Mouse (Mus musculus): ENCODE results near the gene Rnase4. TPM values are rescaled to one million over a fixed set of nuclear protein-coding genes. Genes with fewer than 3 reads are reported as not detected.

Rnase4 gene
- 6.7 and 7.0 TPM in 2 replicates for polyA plus RNA-seq (2015; fragmentation: Nextera tagmentation; extraction: Ambion mirVana)

- Histone ChIP-seq H3K4me2 (peak within 1 kb of the TSS; percentile 65), H3K27ac (peak within 1 kb of the TSS; percentile 71), H3K36me3 (ENCODE audit: poor library complexity, severe bottlenecking) (no peaks in the 10 kb centered on the region), H3K9me3 (replicated peaks) (no peaks in the 10 kb centered on the region), H3K27me3 (no peaks in the 10 kb centered on the region), H3K4me1 (peaks cover 7% of the 10 kb centered on the region; the same call in 1 of the 2 replicates), H3K9ac (peak within 1 kb of the TSS; percentile 62), H3K4me3 (peak within 1 kb of the TSS; percentile 69)
- ATAC-seq, result peak; percentile 25
- 7% methylated on average over 33 of the region's 33 CpGs for WGBS
Measured at GRCm38 (mm10) chr14:51090921-51091900, at the start of gene Rnase4, which contains the start of gene Ang. Gene Rnase4, plus strand, starts transcription at chr14:51091077. Gene Ang, plus strand, starts transcription at chr14:51091150.

GRCm38 (mm10) chr14:51041769-51042168, 49.1 kb upstream of the Rnase4 start, which contains the start of gene Rnase9:
Gene Rnase9, minus strand, starts transcription at chr14:51041869.
- Histone ChIP-seq H3K9ac (no peak within 1 kb of the TSS), H3K4me2 (no peak within 1 kb of the TSS), H3K27ac (no peak within 1 kb of the TSS), H3K9me3 (replicated peaks) (no peaks in the 10 kb centered on the region), H3K36me3 (ENCODE audit: poor library complexity, severe bottlenecking) (no peaks in the 10 kb centered on the region), H3K4me1 (no peaks in the 10 kb centered on the region), H3K27me3 (no peaks in the 10 kb centered on the region), H3K4me3 (no peak within 1 kb of the TSS)
- no peak for ATAC-seq
- 70% methylated on average over 6 of the region's 6 CpGs for WGBS

GRCm38 (mm10) chr14:51047846-51048245, 43.0 kb upstream of the Rnase4 start:
- H3K36me3 ChIP-seq (ENCODE audit: poor library complexity, severe bottlenecking), result no peaks in the 10 kb centered on the region
- no peaks in the 10 kb centered on the region for H3K9me3 ChIP-seq (replicated peaks)
- no peak for ATAC-seq
- no peak overlapping the region for H3K27ac ChIP-seq
- no peak overlapping the region for H3K4me3 ChIP-seq
- H3K9ac ChIP-seq, result no peak overlapping the region
- no peaks in the 10 kb centered on the region for H3K4me1 ChIP-seq
- WGBS, result 77% methylated on average over 5 of the region's 5 CpGs
- no peak overlapping the region for H3K4me2 ChIP-seq
- H3K27me3 ChIP-seq, result no peaks in the 10 kb centered on the region

- Histone ChIP-seq H3K36me3 (ENCODE audit: poor library complexity, severe bottlenecking) (no peaks in the 10 kb centered on the region), H3K27ac (no peak within 1 kb of the TSS), H3K4me3 (no peak within 1 kb of the TSS), H3K4me1 (peaks cover 10% of the 10 kb centered on the region), H3K9ac (no peak within 1 kb of the TSS), H3K9me3 (replicated peaks) (no peaks in the 10 kb centered on the region), H3K4me2 (no peak within 1 kb of the TSS), H3K27me3 (no peaks in the 10 kb centered on the region)
- ATAC-seq, result no peak
- WGBS, result 84% methylated on average over 2 of the region's 2 CpGs
Measured at GRCm38 (mm10) chr14:51050063-51050462, 40.8 kb upstream of the Rnase4 start, which contains the start of gene Rnase11. Gene Rnase11, minus strand, starts transcription at chr14:51050163.

- 59% methylated on average over 5 of the region's 5 CpGs for WGBS
- H3K4me1 ChIP-seq, result peaks cover 10% of the 10 kb centered on the region
Measured at GRCm38 (mm10) chr14:51051941-51052340, 38.9 kb upstream of the Rnase4 start.

GRCm38 (mm10) chr14:51053176-51053575, 37.7 kb upstream of the Rnase4 start:
- Histone ChIP-seq H3K27ac (no peak overlapping the region), H3K27me3 (peaks cover 10% of the 10 kb centered on the region; the same call in 1 of the 2 replicates), H3K9ac (no peak overlapping the region), H3K4me1 (peaks cover 10% of the 10 kb centered on the region), H3K4me3 (no peak overlapping the region), H3K4me2 (no peak overlapping the region), H3K36me3 (ENCODE audit: poor library complexity, severe bottlenecking) (no peaks in the 10 kb centered on the region), H3K9me3 (replicated peaks) (no peaks in the 10 kb centered on the region)
- ATAC-seq, result no peak
- 38% methylated on average over 5 of the region's 5 CpGs for WGBS

More at GRCm38 (mm10) chr14:51051941-51052340, 38.9 kb upstream of the Rnase4 start:
- Histone ChIP-seq H3K36me3 (ENCODE audit: poor library complexity, severe bottlenecking) (no peaks in the 10 kb centered on the region), H3K4me2 (no peak overlapping the region), H3K27me3 (peaks cover 7% of the 10 kb centered on the region; the same call in 1 of the 2 replicates), H3K9ac (no peak overlapping the region), H3K4me3 (no peak overlapping the region), H3K9me3 (replicated peaks) (no peaks in the 10 kb centered on the region), H3K27ac (no peak overlapping the region)
- no peak for ATAC-seq

GRCm38 (mm10) chr14:51054243-51055237, 36.3 kb upstream of the Rnase4 start:
- WGBS, result 17% methylated on average over 13 of the region's 13 CpGs
- peaks cover 11% of the 10 kb centered on the region; the same call in 1 of the 2 replicates for H3K27me3 ChIP-seq
- H3K9me3 ChIP-seq (replicated peaks), result no peaks in the 10 kb centered on the region
- H3K27ac ChIP-seq, result no peak overlapping the region
- no peak overlapping the region for H3K9ac ChIP-seq
- no peak for ATAC-seq
- peak overlapping the region; percentile 25; the same call in 1 of the 2 replicates for H3K4me2 ChIP-seq
- H3K36me3 ChIP-seq (ENCODE audit: poor library complexity, severe bottlenecking), result no peaks in the 10 kb centered on the region
- peaks cover 10% of the 10 kb centered on the region for H3K4me1 ChIP-seq
- H3K4me3 ChIP-seq, result no peak overlapping the region

- H3K4me2 ChIP-seq, result no peak within 1 kb of the TSS
- no peaks in the 10 kb centered on the region for H3K36me3 ChIP-seq (ENCODE audit: poor library complexity, severe bottlenecking)
- no peak within 1 kb of the TSS for H3K4me3 ChIP-seq
- H3K4me1 ChIP-seq, result peaks cover 10% of the 10 kb centered on the region
- no peak within 1 kb of the TSS for H3K9ac ChIP-seq
- peaks cover 20% of the 10 kb centered on the region; the same call in 1 of the 2 replicates for H3K27me3 ChIP-seq
- ATAC-seq, result no peak
- no peaks in the 10 kb centered on the region for H3K9me3 ChIP-seq (replicated peaks)
- H3K27ac ChIP-seq, result no peak within 1 kb of the TSS
- WGBS, result 71% methylated on average over 9 of the region's 9 CpGs
Measured at GRCm38 (mm10) chr14:51057401-51057831, 33.5 kb upstream of the Rnase4 start, which contains the start of gene Rnase12. Gene Rnase12, minus strand, starts transcription at chr14:51057661.

GRCm38 (mm10) chr14:51060761-51061160, 30.1 kb upstream of the Rnase4 start:
- Histone ChIP-seq H3K4me3 (no peak overlapping the region), H3K4me1 (no peaks in the 10 kb centered on the region), H3K4me2 (no peak overlapping the region), H3K36me3 (ENCODE audit: poor library complexity, severe bottlenecking) (no peaks in the 10 kb centered on the region), H3K9ac (no peak overlapping the region), H3K9me3 (replicated peaks) (no peaks in the 10 kb centered on the region), H3K27me3 (peaks cover 20% of the 10 kb centered on the region; the same call in 1 of the 2 replicates), H3K27ac (no peak overlapping the region)
- ATAC-seq, result no peak
- 87% methylated on average over 5 of the region's 5 CpGs for WGBS

GRCm38 (mm10) chr14:51068956-51069355, 21.9 kb upstream of the Rnase4 start:
- H3K27ac ChIP-seq, result no peak overlapping the region
- H3K4me1 ChIP-seq, result peaks cover 5% of the 10 kb centered on the region; the same call in 1 of the 2 replicates
- H3K27me3 ChIP-seq, result no peaks in the 10 kb centered on the region
- 95% methylated on average over 5 of the region's 5 CpGs for WGBS
- no peak for ATAC-seq
- H3K36me3 ChIP-seq (ENCODE audit: poor library complexity, severe bottlenecking), result no peaks in the 10 kb centered on the region
- no peak overlapping the region for H3K4me2 ChIP-seq
- H3K4me3 ChIP-seq, result no peak overlapping the region
- no peaks in the 10 kb centered on the region for H3K9me3 ChIP-seq (replicated peaks)
- no peak overlapping the region for H3K9ac ChIP-seq

GRCm38 (mm10) chr14:51069617-51070016, 21.3 kb upstream of the Rnase4 start:
- Histone ChIP-seq H3K4me2 (no peak overlapping the region), H3K4me1 (peaks cover 5% of the 10 kb centered on the region; the same call in 1 of the 2 replicates), H3K4me3 (no peak overlapping the region), H3K9ac (no peak overlapping the region), H3K36me3 (ENCODE audit: poor library complexity, severe bottlenecking) (no peaks in the 10 kb centered on the region), H3K9me3 (replicated peaks) (no peaks in the 10 kb centered on the region), H3K27ac (no peak overlapping the region), H3K27me3 (no peaks in the 10 kb centered on the region)
- 95% methylated on average over 2 of the region's 2 CpGs for WGBS
- ATAC-seq, result no peak
